Mouse (Mus musculus) leukemia stem cell, adult 10-12 weeks (primary cell): ENCODE data around the gene Ntrk3. TPM values are rescaled to one million over a fixed set of nuclear protein-coding genes. Genes with fewer than 3 reads are reported as not detected.

Experiments used
- polyA plus RNA-seq: library from polyadenylated mRNA; stranded (reverse); fragments of >175 nt; gene quantifications from 2 replicates; pipeline ENCODE4 v1.2.3, GENCODE M21; 2012; ENCODE audit warnings: low replicate concordance

Gene Ntrk3
- polyA plus RNA-seq, result 0.49 TPM in 1 of 2 replicates, not detected in the other

GRCm38 (mm10) chr7:78737614-78738210 is at the start of gene Ntrk3:
TSS of gene Ntrk3 (minus strand) at chr7:78738012.

GRCm38 (mm10) chr7:78782639-78783581 is 45.1 kb upstream of the Ntrk3 start, which contains the start of the genes Mrps11 and Mrpl46:
TSS of gene Mrps11 (plus strand) at chr7:78783119.
TSS of gene Mrpl46 (minus strand) at chr7:78783531.

Other genes starting within 250 kb of the Ntrk3 start
- gene Mrps11, start 45.1 kb upstream of the Ntrk3 start, polyA plus RNA-seq, result 64.6 and 78.4 TPM in 2 replicates
- gene Mrpl46, start 45.5 kb upstream of the Ntrk3 start, polyA plus RNA-seq, result 1.0 and 14.9 TPM in 2 replicates
- gene Det1, start 109.3 kb upstream of the Ntrk3 start, polyA plus RNA-seq, result 3.8 and 16.1 TPM in 2 replicates
- 39.7 and 213 TPM in 2 replicates for gene Aen, start 157.8 kb upstream of the Ntrk3 start, polyA plus RNA-seq
- 80.9 and 104 TPM in 2 replicates for gene Isg20, start 175.4 kb upstream of the Ntrk3 start, polyA plus RNA-seq